Mouse (Mus musculus): Measurements from ENCODE around the gene Trim52. TPM values are rescaled to one million over a fixed set of nuclear protein-coding genes. Genes with fewer than 3 reads are reported as not detected.
"Not testable (repeated sequence)": the region's sequence is repeated elsewhere in the genome, so short reads cannot be mapped to it uniquely, and the experiment has no call there.

Trim52 gene
- polyA plus RNA-seq, 1 experiment from 2014 or later: not detected

DNA sequence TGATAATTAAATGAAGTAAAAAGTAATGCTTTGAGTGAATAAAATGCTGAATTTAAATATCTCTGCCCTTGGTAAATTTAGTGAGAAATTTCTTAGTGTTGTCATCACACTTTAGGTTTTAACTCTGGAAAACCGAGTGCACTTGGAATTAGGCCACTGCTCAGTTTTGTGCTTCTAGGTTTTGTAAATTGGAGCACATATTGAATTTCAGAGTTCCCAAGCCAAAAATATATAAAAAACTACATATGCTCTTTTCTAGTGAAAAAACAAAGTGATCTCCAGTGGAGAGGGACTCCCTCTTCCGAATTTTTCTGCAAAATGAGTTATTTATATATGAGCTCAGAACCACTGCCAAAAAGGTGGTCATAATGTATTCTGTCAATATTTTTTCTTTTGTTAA lies 45.2 kb downstream of the Trim52 start:
- Histone ChIP-seq H3K4me2 (ENCODE audit: low read depth) (no peak overlapping the region), H3K27ac (ENCODE audit: low read depth, low read length) (no peak overlapping the region), H3K27me3 (ENCODE audit: control insufficient read depth, insufficient read depth, low read length) (no peaks in the 10 kb centered on the region), H3K9ac (ENCODE audit: low read length) (no peak overlapping the region), H3K36me3 (ENCODE audit: control insufficient read depth, insufficient read depth, low read length) (no peaks in the 10 kb centered on the region), H3K4me3 (ENCODE audit: low read depth, low read length) (no peak overlapping the region), H3K9me3 (ENCODE audit: control insufficient read depth, low read length) (no peaks in the 10 kb centered on the region), H3K4me1 (ENCODE audit: control insufficient read depth, insufficient read depth, low read length) (no peaks in the 10 kb centered on the region)
- ATAC-seq (ENCODE audit: insufficient read depth, low FRiP score, low TSS enrichment) (no peak), DNase-seq (ENCODE audit: low spot score) (no peak)
- WGBS: 80% methylated on average over 2 of the region's 2 CpGs

DNA sequence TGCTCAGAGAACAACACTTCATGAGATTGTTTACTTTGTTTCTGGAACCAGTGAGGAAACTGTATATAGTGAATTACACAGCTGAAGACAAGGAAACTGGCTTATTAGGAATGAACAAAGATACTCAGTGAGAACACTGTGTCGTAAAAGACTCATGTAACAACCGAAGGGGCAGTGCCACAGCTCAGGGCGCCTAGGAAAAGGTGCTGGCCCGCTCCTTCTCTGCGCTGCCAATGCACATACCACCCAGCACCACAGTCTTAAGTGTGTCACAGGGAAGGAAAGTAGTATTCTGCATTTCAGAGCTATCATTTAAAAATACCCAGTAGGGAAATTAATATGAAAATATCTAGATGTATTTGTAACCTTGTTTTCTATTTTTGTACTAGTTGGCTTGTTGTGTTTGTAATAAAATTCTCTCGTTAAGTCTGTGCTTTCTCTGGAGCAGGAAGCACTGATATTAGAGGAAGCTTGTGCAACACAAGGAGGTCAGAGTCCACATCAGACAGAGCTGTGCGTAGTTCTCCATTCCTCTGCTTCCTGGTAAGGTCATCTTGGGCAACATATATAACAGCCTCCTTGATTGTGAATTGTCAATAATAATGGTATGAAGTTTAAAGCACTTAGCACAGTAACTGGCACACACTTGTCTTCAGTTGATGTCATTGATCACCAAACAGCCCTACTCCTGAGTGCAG lies 49.0 kb downstream of the Trim52 start:
- Histone ChIP-seq H3K4me2 (ENCODE audit: low read depth) (no peak overlapping the region), H3K27me3 (ENCODE audit: control insufficient read depth, insufficient read depth, low read length) (no peaks in the 10 kb centered on the region)
- 79% methylated on average over 7 of the region's 7 CpGs for WGBS

GRCm38 (mm10) chr14:106156533-106156932 lies 50.5 kb downstream of the Trim52 start:
- no peak overlapping the region for H3K4me2 ChIP-seq (ENCODE audit: low read depth)
- no peak for DNase-seq (ENCODE audit: low spot score)
- H3K4me3 ChIP-seq (ENCODE audit: low read depth, low read length): no peak overlapping the region
- H3K9ac ChIP-seq (ENCODE audit: low read length): no peak overlapping the region
- ATAC-seq (ENCODE audit: insufficient read depth, low FRiP score, low TSS enrichment): no peak
- no peaks in the 10 kb centered on the region for H3K9me3 ChIP-seq (ENCODE audit: control insufficient read depth, low read length)
- no peak overlapping the region for H3K27ac ChIP-seq (ENCODE audit: low read depth, low read length)
- WGBS: 100% methylated on average over 1 of the region's 1 CpGs
- H3K4me1 ChIP-seq (ENCODE audit: control insufficient read depth, insufficient read depth, low read length): no peaks in the 10 kb centered on the region
- no peaks in the 10 kb centered on the region for H3K36me3 ChIP-seq (ENCODE audit: control insufficient read depth, insufficient read depth, low read length)
- no peaks in the 10 kb centered on the region for H3K27me3 ChIP-seq (ENCODE audit: control insufficient read depth, insufficient read depth, low read length)

More for the DNA sequence above, 49.0 kb downstream of the Trim52 start:
- Histone ChIP-seq H3K9ac (ENCODE audit: low read length) (no peak overlapping the region), H3K36me3 (ENCODE audit: control insufficient read depth, insufficient read depth, low read length) (no peaks in the 10 kb centered on the region), H3K4me3 (ENCODE audit: low read depth, low read length) (no peak overlapping the region), H3K9me3 (ENCODE audit: control insufficient read depth, low read length) (no peaks in the 10 kb centered on the region), H3K4me1 (ENCODE audit: control insufficient read depth, insufficient read depth, low read length) (no peaks in the 10 kb centered on the region), H3K27ac (ENCODE audit: low read depth, low read length) (no peak overlapping the region)
- no peak for DNase-seq (ENCODE audit: low spot score)
- no peak for ATAC-seq (ENCODE audit: insufficient read depth, low FRiP score, low TSS enrichment)

GRCm38 (mm10) chr14:106162331-106162730 lies 56.3 kb downstream of the Trim52 start:
- no peaks in the 10 kb centered on the region for H3K9me3 ChIP-seq (ENCODE audit: control insufficient read depth, low read length)
- H3K27ac ChIP-seq (ENCODE audit: low read depth, low read length): no peak overlapping the region
- no peak overlapping the region for H3K9ac ChIP-seq (ENCODE audit: low read length)
- no peaks in the 10 kb centered on the region for H3K27me3 ChIP-seq (ENCODE audit: control insufficient read depth, insufficient read depth, low read length)
- H3K4me2 ChIP-seq (ENCODE audit: low read depth): no peak overlapping the region
- H3K4me3 ChIP-seq (ENCODE audit: low read depth, low read length): no peak overlapping the region
- no peaks in the 10 kb centered on the region for H3K36me3 ChIP-seq (ENCODE audit: control insufficient read depth, insufficient read depth, low read length)
- no peaks in the 10 kb centered on the region for H3K4me1 ChIP-seq (ENCODE audit: control insufficient read depth, insufficient read depth, low read length)
- DNase-seq (ENCODE audit: low spot score) (no peak), ATAC-seq (ENCODE audit: insufficient read depth, low FRiP score, low TSS enrichment) (no peak)
- WGBS: 75% methylated on average over 3 of the region's 3 CpGs

GRCm38 (mm10) chr14:106163196-106163595 lies 57.2 kb downstream of the Trim52 start:
- no peaks in the 10 kb centered on the region for H3K27me3 ChIP-seq (ENCODE audit: control insufficient read depth, insufficient read depth, low read length)
- no peaks in the 10 kb centered on the region for H3K9me3 ChIP-seq (ENCODE audit: control insufficient read depth, low read length)
- H3K4me2 ChIP-seq (ENCODE audit: low read depth): no peak overlapping the region
- no peak overlapping the region for H3K9ac ChIP-seq (ENCODE audit: low read length)
- H3K36me3 ChIP-seq (ENCODE audit: control insufficient read depth, insufficient read depth, low read length): no peaks in the 10 kb centered on the region
- no peak for ATAC-seq (ENCODE audit: insufficient read depth, low FRiP score, low TSS enrichment)
- DNase-seq (ENCODE audit: low spot score): no peak
- H3K4me3 ChIP-seq (ENCODE audit: low read depth, low read length): no peak overlapping the region
- H3K27ac ChIP-seq (ENCODE audit: low read depth, low read length): no peak overlapping the region
- no peaks in the 10 kb centered on the region for H3K4me1 ChIP-seq (ENCODE audit: control insufficient read depth, insufficient read depth, low read length)

GRCm38 (mm10) chr14:106163933-106164332 lies 57.9 kb downstream of the Trim52 start:
- H3K9ac ChIP-seq (ENCODE audit: low read length); H3K4me1 ChIP-seq (ENCODE audit: control insufficient read depth, insufficient read depth, low read length); H3K36me3 ChIP-seq (ENCODE audit: control insufficient read depth, insufficient read depth, low read length); H3K4me2 ChIP-seq (ENCODE audit: low read depth); H3K4me3 ChIP-seq (ENCODE audit: low read depth, low read length); H3K9me3 ChIP-seq (ENCODE audit: control insufficient read depth, low read length); ATAC-seq (ENCODE audit: insufficient read depth, low FRiP score, low TSS enrichment); H3K27me3 ChIP-seq (ENCODE audit: control insufficient read depth, insufficient read depth, low read length); DNase-seq (ENCODE audit: low spot score); H3K27ac ChIP-seq (ENCODE audit: low read depth, low read length): not testable (repeated sequence)

DNA sequence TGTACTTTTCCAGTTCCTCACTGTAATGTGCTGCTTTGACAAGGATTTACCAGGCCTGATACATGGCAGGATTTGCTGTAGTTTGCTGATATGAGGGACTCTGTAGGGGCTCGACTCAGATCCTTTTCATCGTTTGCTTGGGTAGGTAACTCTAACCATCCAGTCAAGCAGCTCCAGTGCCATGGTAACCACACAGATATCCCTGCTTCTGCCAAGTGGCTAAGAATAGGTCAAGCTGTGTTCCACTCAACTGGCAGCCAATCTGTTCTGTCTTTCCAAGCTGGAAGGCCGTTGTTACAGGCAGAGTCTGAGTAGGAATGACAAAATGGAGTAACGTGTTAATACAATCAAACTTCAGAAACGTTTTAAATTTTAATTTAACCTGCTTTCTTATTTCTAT lies 70.9 kb downstream of the Trim52 start:
- Histone ChIP-seq H3K9me3 (ENCODE audit: control insufficient read depth, low read length) (no peaks in the 10 kb centered on the region), H3K27ac (ENCODE audit: low read depth, low read length) (no peak overlapping the region), H3K4me2 (ENCODE audit: low read depth) (no peak overlapping the region), H3K9ac (ENCODE audit: low read length) (no peak overlapping the region), H3K4me1 (ENCODE audit: control insufficient read depth, insufficient read depth, low read length) (no peaks in the 10 kb centered on the region), H3K4me3 (ENCODE audit: low read depth, low read length) (no peak overlapping the region), H3K36me3 (ENCODE audit: control insufficient read depth, insufficient read depth, low read length) (no peaks in the 10 kb centered on the region), H3K27me3 (ENCODE audit: control insufficient read depth, insufficient read depth, low read length) (no peaks in the 10 kb centered on the region)
- WGBS: 65% methylated on average over 5 of the region's 5 CpGs
- no peak for DNase-seq (ENCODE audit: low spot score)
- ATAC-seq (ENCODE audit: insufficient read depth, low FRiP score, low TSS enrichment): no peak

GRCm38 (mm10) chr14:106178245-106178644 lies 72.2 kb downstream of the Trim52 start:
- ATAC-seq (ENCODE audit: insufficient read depth, low FRiP score, low TSS enrichment): no peak
- Histone ChIP-seq H3K9ac (ENCODE audit: low read length) (no peak overlapping the region), H3K4me2 (ENCODE audit: low read depth) (no peak overlapping the region), H3K4me1 (ENCODE audit: control insufficient read depth, insufficient read depth, low read length) (no peaks in the 10 kb centered on the region), H3K9me3 (ENCODE audit: control insufficient read depth, low read length) (no peaks in the 10 kb centered on the region), H3K36me3 (ENCODE audit: control insufficient read depth, insufficient read depth, low read length) (no peaks in the 10 kb centered on the region), H3K4me3 (ENCODE audit: low read depth, low read length) (no peak overlapping the region), H3K27me3 (ENCODE audit: control insufficient read depth, insufficient read depth, low read length) (no peaks in the 10 kb centered on the region), H3K27ac (ENCODE audit: low read depth, low read length) (no peak overlapping the region)
- no peak for DNase-seq (ENCODE audit: low spot score)
- 78% methylated on average over 4 of the region's 4 CpGs for WGBS

DNA sequence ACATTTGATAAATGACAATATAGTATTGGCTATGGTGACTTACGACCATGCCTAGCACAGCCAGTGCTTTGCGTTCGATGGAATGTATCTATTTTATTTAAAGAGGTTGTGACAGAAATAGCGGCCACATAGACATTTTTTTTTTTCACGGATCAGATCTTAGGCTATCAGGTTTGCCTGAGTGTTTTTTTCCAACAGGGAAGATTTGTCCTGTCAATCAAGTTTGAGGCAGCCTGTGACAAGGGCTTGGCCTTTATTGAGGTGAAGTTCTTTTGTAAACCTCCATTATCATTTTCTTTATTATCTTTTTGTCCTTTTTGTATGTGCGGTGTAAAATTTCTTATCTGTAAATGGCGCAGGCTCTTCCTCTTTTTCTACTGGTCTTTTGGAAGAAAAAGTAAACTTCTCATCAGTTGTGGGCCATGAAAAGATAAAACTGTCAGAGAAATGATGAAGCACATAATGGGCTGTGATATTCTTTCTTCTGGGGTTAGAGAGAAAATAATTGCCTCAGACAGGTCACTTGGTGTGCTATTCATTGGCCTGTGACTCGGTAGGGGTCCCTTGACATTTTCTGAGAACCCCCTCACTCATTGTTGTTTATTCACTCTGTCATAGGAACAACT lies 73.2 kb downstream of the Trim52 start:
- H3K4me2 ChIP-seq (ENCODE audit: low read depth): no peak overlapping the region
- no peak for ATAC-seq (ENCODE audit: insufficient read depth, low FRiP score, low TSS enrichment)
- no peak overlapping the region for H3K9ac ChIP-seq (ENCODE audit: low read length)
- H3K9me3 ChIP-seq (ENCODE audit: control insufficient read depth, low read length): no peaks in the 10 kb centered on the region
- no peaks in the 10 kb centered on the region for H3K36me3 ChIP-seq (ENCODE audit: control insufficient read depth, insufficient read depth, low read length)
- WGBS: 44% methylated on average over 8 of the region's 8 CpGs
- no peak overlapping the region for H3K27ac ChIP-seq (ENCODE audit: low read depth, low read length)
- no peaks in the 10 kb centered on the region for H3K4me1 ChIP-seq (ENCODE audit: control insufficient read depth, insufficient read depth, low read length)
- no peak for DNase-seq (ENCODE audit: low spot score)
- no peak overlapping the region for H3K4me3 ChIP-seq (ENCODE audit: low read depth, low read length)
- no peaks in the 10 kb centered on the region for H3K27me3 ChIP-seq (ENCODE audit: control insufficient read depth, insufficient read depth, low read length)

All from neural tube, embryonic 11.5 days (tissue).